Mouse (Mus musculus): Measurements from ENCODE around the gene Ski. TPM values are rescaled to one million over a fixed set of nuclear protein-coding genes. Genes with fewer than 3 reads are reported as not detected.
"Not testable (repeated sequence)": the region's sequence is repeated elsewhere in the genome, so short reads cannot be mapped to it uniquely, and the experiment has no call there.

The Ski gene
- total RNA-seq (2014; fragmentation: Nextera tagmentation) (18.1 and 19.4 TPM in 2 replicates), total RNA-seq (2017) (4.7 and 8.6 TPM in 2 replicates)

DNA sequence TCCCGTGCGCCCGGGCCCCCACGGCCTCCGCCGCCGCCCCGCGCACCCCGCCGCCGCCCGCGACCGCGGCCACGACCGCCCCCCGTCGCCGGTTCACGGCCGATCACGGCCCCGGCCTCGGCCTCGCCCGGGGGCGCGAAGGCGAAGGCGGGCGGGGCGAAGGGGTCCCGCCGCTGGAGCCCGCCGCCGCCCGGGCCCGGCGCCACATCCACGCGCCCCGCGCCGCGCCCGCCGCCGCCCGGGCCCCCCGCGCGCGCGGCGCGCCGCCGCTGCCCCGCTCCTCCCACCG is at the start of gene Ski:
Gene Ski (minus strand): TSS at position 41 of the 289 bp plus-strand sequence.
- no peak for ATAC-seq (replicated peaks; ENCODE audit: poor library complexity, severe bottlenecking)

DNA sequence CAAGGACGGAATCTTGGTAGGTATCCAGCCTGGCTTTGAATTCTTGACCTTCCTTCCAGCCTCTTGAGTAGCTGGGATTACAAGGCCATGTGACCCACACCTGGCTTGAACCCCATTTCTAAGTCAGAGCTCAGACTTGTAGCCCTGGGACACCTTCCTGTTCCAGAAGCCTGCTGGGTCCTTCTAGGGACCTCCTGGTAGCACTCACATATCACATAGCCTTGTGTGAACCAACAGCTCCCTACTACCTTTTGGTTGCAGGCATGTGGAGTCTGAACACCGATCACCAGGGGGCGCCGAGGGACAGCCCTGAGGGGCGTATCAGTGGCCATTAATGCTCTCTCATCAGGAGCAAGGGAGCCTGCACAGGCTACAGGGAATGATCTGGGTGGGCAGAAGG is 46.0 kb upstream of the Ski start:
- ATAC-seq (replicated peaks; ENCODE audit: poor library complexity, severe bottlenecking), result peak; percentile 75

DNA sequence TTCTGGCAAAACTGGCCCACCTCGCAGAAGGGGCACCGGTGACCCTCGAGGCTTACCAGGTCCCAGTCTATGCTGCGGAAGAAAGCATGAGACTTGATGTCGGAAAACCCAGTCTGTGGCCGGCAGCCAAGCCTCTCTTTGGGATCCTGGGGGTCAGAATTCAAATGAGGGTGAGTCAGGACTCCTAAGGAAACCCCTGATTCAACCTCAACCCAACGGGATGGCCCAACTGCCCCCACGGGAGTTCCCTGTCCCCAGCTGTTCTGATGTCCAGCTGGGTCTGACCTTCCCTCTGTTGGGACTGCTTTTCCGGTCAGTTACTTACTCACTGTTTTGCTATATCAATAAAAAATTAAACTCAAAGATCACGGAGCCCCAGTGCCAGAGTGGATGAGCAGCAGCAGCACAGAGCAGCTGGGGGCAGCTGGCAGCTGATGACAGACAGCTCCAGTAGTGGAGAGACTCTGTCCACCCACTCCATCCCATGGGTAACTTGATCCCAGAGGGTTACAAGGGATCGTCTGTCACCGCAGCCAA is 45.3 kb upstream of the Ski start:
- no peak for ATAC-seq (replicated peaks; ENCODE audit: poor library complexity, severe bottlenecking)

DNA sequence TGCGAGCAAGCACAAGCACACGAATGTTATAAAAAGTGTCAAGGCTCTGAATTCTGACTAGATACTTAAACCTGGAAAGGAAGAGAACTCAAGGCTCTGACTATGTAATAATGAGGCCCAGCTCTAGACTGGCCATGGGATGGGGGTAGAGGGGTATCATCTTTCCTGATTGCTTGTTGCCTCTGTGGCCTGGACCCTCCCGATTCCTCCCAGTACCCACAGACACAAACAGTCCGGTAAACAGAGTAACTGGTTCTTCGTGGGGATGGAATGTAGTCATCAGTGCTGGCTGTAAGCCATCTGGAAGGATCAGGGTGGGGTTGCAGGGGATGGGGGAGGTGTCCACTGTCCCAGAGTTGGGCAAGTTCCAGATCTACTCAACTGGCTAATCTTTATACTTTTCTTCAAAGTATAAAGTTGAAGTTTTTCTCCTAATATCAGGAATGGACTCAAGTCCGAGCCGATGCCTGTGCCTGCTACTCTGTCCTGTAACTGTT is 44.7 kb upstream of the Ski start:
- ATAC-seq (replicated peaks; ENCODE audit: poor library complexity, severe bottlenecking), result no peak

DNA sequence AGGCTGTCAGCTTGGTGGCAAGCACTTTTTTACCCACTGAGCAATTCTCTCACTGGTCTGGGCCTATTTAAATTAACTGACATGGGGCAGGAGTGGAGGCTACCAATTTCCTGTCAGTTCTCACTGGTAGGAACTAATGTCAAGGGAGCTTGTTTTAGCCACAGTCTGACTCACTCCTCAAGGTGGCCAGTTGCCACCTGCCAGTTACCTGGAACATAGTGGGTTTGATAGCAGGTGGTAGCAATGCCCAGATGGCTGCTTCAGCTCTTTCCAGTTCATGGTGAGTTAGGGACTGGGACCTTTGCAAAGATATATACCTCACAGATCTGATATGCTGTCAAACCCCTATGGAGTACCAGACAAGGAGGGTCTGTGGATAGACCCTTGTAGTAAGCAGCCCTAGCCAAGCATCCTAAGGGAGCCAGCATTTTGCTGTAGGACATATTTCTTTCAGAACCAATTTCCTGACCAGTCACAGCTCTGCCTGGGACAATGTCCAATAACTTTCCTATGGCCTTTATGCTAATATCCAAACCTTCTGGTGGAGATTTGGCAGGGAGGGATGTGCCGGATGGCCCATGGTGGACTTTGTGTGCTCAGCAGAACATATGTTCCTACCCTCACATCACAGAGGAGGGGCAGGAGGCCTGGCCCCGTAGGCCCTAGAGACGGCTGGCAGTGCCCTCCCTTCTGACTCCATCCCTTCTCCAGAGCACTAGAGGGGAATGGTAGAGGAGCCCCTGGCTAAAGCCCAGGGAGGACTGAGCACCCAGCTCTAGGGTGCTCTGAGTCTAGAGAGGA is 42.3 kb upstream of the Ski start:
- no peak for ATAC-seq (replicated peaks; ENCODE audit: poor library complexity, severe bottlenecking)

DNA sequence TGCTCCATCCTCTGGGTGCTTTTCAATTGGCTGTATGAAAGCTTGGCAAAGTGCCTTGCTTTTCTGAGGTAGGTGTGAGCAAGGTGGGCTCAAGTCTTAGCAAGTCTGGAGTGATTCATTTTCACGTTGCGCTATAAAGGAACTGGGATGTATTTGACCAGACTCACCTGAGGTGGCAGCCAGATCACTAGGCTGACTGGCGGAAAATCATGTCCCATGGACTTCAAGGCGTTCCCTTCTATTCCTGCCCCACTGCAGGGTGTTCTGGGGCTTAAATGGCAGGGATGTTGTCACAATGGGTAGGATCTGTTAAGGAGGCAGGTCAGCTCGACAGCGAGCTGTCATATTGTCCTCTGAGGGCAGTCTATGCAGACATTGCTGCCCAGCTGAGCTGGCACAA is 29.9 kb upstream of the Ski start:
- ATAC-seq (replicated peaks; ENCODE audit: poor library complexity, severe bottlenecking), result no peak

DNA sequence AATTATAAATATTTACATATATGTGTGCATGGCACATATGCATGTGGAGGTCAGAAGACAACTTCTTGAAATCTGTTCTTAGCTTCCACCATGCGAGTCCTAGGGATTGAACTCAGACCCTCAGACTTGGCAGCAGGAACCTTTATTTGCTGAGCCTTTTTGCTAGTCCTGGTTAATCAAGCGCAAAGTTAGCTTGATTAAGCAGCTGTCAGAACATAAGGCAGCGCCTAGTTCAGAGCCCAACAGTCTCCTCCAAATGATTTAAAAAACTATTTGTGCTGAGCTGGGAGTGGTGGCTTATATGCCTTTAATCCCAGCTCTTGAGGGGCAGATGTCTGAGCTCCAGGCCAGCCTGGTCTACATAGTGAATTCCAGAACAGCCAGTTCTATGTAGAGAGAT is 28.8 kb upstream of the Ski start:
- no peak for ATAC-seq (replicated peaks; ENCODE audit: poor library complexity, severe bottlenecking)

DNA sequence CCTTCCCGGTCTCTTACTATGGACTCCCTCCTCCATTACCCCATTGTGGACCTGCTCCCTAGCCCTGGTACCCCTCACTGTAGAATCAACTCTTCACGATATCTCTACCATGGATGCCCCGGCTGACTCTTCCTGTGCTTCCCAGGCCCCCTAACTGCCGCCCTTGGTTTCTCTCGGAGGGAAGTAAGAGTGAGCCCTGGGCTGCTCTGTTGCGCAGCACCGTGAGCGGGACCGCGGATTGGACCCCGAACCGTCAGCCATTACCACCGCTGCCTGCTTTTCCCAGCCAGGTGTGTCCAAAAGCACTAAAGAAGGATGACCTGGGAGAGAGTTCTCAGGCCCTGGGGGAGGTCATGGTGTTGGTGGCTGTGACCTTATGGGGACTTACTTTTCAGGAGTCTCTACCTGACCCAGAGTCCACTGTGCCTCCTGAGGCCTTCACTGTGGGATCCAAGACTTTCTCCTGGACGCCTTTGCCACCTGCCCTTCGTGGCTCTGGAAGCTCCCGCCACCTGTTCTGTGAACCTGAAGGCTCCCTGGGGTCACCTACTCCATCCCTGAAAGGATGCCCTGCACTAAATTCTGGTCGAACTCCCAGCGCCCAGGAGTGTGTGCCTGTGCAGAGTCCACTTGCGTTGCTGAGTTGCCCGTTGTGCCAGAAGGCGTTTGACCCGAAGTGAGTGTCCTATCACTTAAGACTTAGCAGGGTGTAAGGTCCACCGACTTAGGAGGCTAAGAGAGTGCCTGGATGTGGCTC is 28.1 kb upstream of the Ski start:
- ATAC-seq (replicated peaks; ENCODE audit: poor library complexity, severe bottlenecking), result peak; percentile 23

DNA sequence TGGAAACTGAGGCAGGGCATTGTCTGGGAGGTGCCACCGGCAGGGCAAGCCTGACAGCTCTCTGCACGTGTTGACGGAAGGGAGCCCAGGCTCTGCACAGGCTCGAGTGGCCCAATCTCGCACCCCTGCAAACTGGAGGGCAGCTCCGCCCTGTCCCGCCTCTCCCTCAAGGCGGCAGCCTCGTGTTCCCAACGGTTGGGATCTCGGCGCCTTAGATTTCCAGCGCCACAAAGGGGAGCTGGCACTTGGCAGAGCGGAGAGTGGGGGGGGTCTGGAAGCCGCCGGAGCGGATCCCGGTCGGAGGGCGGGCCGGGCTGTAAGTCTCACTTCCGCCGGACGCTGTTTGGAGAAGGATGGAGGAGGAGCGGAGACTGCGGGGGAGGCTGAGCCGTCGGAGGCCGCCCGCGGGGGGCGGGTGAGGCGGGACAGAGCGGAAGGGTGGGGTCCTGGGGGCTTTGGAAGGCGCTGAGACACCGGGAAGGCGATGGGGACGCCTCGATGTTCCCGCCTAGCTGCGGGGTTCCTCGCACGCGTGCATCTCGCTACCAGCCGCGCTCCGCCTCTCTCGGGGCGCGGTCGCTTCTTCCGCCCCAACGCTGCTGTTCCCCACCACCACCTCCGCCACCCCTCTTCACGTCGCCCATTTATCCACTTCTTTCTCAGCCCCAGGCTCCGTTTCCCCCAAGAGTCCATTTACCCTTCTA is 27.4 kb upstream of the Ski start, which contains the start of gene Faap20:
Gene Faap20 (plus strand): TSS at position 155 of the 704 bp plus-strand sequence.
- peak; percentile 78 for ATAC-seq (replicated peaks; ENCODE audit: poor library complexity, severe bottlenecking)

DNA sequence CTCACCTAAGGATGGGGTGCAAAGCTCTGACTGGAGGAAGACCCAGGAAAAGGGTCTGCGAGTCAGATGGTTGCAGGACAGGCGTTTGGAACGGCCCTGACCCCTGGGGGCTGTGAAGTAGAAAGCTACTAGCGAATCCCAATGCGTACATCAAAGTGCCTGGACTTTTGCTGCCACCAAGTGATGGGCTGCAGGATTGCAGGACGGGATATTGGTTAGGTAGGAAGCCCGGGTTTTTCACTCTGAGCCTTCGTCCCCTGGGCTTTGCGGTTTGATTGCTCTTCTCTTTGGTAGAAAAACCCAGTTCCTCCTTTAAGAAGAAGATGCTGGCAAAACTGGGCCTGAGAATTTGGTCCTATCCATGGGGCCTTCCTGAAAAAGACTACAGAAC is 26.9 kb upstream of the Ski start:
- peak; percentile 82 for ATAC-seq (replicated peaks; ENCODE audit: poor library complexity, severe bottlenecking)

DNA sequence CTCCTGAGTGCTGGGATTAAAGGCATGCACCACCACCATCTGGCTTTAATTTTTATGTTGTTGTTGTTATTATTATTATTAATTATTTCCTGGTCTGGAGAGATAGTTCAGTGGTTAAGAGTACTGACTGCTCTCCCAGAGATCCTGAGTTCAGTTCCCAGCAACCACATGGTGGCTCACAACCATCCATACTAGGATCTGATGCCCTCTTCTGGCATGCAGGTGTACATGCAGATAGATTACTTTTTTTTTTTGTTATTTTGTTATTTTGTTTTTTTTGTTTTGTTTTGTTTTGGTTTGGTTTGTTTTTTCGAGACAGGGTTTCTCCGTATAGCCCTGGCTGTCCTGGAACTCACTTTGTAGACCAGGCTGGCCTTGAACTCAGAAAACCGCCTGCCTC is 25.7 kb upstream of the Ski start:
- not testable (repeated sequence) for ATAC-seq (replicated peaks; ENCODE audit: poor library complexity, severe bottlenecking)

DNA sequence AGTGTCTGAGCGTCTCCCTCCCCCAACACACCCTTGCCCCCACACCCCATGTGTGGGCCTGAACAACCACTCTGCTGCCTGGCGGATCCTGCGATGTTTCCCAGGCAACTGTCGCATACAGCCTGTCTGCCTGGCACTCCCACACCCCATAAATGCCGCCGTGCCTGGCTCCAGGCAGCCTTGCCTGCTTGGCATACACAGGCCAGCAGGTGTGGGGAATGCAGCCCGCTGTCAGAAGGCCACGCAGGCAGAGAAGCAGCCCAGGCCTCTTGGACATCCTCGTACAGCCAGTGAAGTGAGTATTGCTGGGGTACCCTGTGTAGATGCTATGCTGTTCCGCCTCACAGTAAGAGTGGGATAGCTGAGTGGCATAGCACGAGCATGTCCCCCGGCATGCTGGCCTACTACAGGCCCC is 24.3 kb upstream of the Ski start:
- no peak for ATAC-seq (replicated peaks; ENCODE audit: poor library complexity, severe bottlenecking)

DNA sequence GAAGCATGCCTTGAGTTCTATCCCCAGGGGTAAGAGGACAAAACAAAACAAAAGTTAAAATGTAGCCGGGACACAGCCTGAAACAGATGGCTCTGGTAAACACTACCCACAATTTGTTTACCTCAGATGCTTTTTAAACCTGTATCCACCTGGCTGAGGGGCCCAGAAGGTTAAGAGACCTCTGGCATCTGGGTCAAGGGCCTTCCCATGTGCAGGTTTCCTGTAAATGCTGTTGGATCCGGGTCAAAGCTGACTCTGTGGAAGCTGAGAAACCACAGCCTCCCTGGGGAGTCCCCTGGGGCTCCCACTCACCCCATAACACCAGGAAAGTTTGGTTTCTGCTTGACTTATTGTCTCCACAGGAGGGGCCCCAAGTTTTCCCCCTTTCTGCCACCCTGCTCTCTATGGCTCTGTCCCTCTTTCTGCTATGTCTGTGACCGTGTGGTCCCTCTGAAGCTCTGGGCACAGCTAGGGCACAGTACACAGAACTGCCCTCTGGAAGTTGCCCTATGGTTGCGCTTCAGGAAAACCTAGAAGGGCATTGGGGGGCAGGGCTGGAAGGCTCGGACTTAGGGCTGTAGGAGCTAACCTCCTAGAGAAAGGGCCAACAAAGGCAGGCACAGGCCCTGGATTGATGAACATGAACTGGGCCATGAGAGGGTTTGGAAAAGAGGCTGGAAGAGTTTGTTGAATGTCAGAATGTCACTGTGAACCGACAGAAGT is 23.5 kb upstream of the Ski start:
- no peak for ATAC-seq (replicated peaks; ENCODE audit: poor library complexity, severe bottlenecking)

DNA sequence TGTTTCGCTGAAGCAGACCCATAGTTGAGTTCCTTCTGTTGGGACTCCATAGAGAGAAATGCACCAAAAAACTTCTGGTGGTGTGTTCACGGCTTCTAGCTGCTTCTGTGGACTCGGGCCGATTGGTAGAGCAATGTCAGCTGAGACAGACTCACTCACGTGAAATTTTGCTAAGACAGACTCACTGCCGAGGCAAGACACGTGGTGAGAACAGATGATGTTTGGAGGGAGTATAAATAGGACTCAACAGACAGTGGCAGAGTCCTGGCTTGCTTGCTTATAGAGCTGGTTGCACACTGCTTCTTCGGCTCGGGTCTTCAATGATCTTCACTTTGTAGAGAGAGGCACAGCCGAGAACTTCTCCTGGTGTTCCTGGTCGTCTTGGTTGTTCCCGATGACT is 20.8 kb upstream of the Ski start:
- no peak for ATAC-seq (replicated peaks; ENCODE audit: poor library complexity, severe bottlenecking)

DNA sequence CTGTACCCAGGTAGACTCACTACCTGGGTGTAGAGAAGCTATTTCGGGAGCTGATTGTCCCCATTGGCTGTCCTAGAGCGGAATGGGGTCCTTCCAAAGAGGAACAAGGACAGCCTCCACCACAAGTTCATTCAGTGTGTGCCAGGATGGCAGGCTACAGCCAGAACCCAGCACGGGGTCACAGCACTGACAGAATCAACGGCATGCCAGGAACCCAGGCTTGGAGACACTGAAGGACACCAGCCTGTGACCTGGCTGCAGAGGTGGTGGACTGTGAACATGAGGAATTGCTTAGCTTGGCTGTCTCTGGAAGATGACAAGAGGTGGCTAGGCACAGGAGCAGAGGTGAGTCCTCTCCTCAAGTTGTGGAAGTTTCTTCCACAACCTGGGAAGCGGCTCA is 19.9 kb upstream of the Ski start:
- no peak for ATAC-seq (replicated peaks; ENCODE audit: poor library complexity, severe bottlenecking)

DNA sequence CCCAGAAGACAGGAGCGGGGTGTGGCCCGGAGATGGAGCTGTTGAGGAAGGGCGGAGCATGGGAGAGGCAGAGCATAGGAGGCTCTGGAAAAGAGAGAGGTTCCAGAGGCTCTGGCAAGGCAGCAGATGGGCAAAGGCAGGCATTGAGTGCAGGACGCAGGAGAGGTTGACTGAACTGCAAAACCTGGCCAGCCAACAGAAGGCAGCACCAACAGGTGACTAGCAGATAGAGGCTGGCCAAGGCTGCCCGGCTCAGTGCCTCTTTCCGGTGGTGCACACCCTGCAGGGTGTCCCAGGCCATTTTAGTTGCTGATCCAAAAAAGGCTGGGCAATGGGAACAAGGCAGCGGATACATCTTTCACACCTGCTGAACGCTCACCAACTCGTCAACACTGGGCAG is 19.4 kb upstream of the Ski start:
- no peak for ATAC-seq (replicated peaks; ENCODE audit: poor library complexity, severe bottlenecking)

DNA sequence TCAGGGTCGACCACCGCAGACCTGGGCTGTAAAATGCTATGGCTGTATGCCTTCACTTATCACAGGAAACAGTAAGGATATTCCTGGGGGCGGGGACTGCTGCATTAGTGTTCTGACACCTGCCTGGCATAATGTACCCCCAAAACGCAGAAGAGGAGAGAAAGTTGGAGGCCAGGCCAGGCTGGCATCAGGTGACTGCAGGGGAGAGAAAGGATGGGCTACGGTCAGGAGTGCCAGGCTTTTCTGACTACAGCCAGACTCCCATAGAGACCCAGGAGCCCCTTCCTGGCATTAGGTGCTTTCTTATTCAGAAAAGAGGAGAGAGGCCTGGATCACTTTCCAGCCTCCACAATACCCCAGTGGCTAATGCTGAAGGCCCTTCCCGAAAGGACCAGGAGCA is 17.1 kb upstream of the Ski start:
- ATAC-seq (replicated peaks; ENCODE audit: poor library complexity, severe bottlenecking), result no peak

DNA sequence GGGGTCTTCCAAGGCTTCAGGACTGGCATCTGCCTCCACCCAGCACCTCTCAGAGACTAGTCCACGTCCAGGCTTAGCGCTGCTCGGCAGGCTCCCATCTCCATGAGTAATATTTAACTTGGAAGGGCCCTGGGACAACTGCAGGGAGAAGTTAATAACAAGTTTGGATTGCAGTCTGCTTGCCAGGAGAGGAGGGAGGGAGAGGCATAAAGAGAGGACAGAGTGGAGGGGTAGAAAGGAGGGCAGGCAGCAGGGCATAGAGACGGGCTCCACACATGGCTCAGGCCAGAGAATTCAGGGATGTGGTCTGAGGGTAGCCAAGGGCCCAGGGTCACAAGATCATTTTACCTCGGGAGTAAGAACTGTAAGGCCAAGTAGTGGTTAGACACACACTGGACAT is 15.9 kb upstream of the Ski start:
- ATAC-seq (replicated peaks; ENCODE audit: poor library complexity, severe bottlenecking), result no peak

DNA sequence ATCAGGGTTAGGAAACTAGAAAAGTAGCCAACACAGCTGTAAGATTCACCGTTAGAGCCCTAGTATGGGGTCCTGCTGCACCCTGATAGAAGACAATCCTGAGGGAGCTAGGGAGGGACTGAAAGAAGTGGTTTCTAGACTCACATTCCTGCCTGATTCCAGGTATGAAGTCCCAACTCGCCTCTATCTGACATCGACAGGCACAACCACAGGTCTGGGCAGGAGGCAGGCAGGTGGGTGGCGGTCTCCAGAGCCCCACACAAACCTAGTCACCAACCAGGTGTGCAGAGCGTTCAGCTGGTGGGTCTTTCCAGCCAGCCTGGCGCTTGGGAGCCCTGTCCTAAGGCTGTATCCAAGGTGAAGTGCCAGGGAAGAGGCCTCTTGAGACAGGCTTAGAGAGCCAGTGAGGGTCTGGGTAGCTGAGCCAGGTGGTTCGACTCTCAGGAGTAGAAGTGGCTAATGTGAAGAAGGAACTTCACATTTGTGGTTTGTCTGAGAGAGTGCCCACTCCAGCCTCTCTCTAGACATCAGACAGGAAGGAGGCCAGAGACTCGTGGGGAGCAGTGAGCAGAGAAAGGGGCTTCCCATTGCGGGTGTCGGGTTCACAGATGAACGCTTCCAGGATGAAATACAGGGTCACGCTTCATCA is 14.5 kb upstream of the Ski start:
- ATAC-seq (replicated peaks; ENCODE audit: poor library complexity, severe bottlenecking), result peak; percentile 21; the same call in 1 of the 2 replicates

Measured in granulocyte monocyte progenitor cell, adult 5-6 weeks (primary cell).